Mouse (Mus musculus) thymus, postnatal 4 days (tissue): ENCODE data around the gene Frmd4a.
A peak's percentile ranks its signal among the peaks of the same experiment; 100 is the strongest.

ENCODE experiments used
- DNase-seq: peaks from one replicate; pipeline ENCODE4 v3.0.0; 2021

Gene Frmd4a

GRCm38 (mm10) chr2:4142221-4142950 is 124.9 kb downstream of the Frmd4a start:
- DNase-seq = no peak

GRCm38 (mm10) chr2:4144424-4144823 is 126.9 kb downstream of the Frmd4a start:
- no peak for DNase-seq

GRCm38 (mm10) chr2:4152521-4153040 is 135.1 kb downstream of the Frmd4a start:
- DNase-seq = no peak

GRCm38 (mm10) chr2:4153131-4153631 is 135.7 kb downstream of the Frmd4a start:
- no peak for DNase-seq

GRCm38 (mm10) chr2:4154036-4154653 is 136.6 kb downstream of the Frmd4a start:
- no peak for DNase-seq

- DNase-seq = no peak
Observed at GRCm38 (mm10) chr2:4154654-4155047, 137.1 kb downstream of the Frmd4a start.

GRCm38 (mm10) chr2:4155406-4155805 is 137.9 kb downstream of the Frmd4a start:
- no peak for DNase-seq

- no peak for DNase-seq
Observed at GRCm38 (mm10) chr2:4156511-4156910, 139.0 kb downstream of the Frmd4a start.

- no peak for DNase-seq
Observed at GRCm38 (mm10) chr2:4157396-4157795, 139.9 kb downstream of the Frmd4a start.

- DNase-seq = peak; percentile 28
Observed at GRCm38 (mm10) chr2:4159574-4160203, 142.2 kb downstream of the Frmd4a start.

GRCm38 (mm10) chr2:4166191-4166590 is 148.7 kb downstream of the Frmd4a start:
- DNase-seq = no peak

- DNase-seq = no peak
Observed at GRCm38 (mm10) chr2:4167131-4167530, 149.6 kb downstream of the Frmd4a start.

- DNase-seq = no peak
Observed at GRCm38 (mm10) chr2:4169726-4170125, 152.2 kb downstream of the Frmd4a start.

GRCm38 (mm10) chr2:4170189-4170588 is 152.7 kb downstream of the Frmd4a start:
- no peak for DNase-seq

GRCm38 (mm10) chr2:4184991-4185390 is 167.5 kb downstream of the Frmd4a start:
- no peak for DNase-seq

GRCm38 (mm10) chr2:4187521-4187920 is 170.0 kb downstream of the Frmd4a start:
- DNase-seq = no peak

- no peak for DNase-seq
Observed at GRCm38 (mm10) chr2:4188303-4188702, 170.8 kb downstream of the Frmd4a start.

GRCm38 (mm10) chr2:4190345-4190744 is 172.8 kb downstream of the Frmd4a start:
- no peak for DNase-seq

GRCm38 (mm10) chr2:4190995-4191394 is 173.5 kb downstream of the Frmd4a start:
- DNase-seq = no peak

GRCm38 (mm10) chr2:4193206-4193605 is 175.7 kb downstream of the Frmd4a start:
- DNase-seq = no peak

GRCm38 (mm10) chr2:4194324-4195014 is 177.0 kb downstream of the Frmd4a start:
- no peak for DNase-seq

GRCm38 (mm10) chr2:4196041-4196440 is 178.5 kb downstream of the Frmd4a start:
- no peak for DNase-seq

- DNase-seq = no peak
Observed at GRCm38 (mm10) chr2:4209234-4209633, 191.7 kb downstream of the Frmd4a start.
